Mouse (Mus musculus) cerebellum, adult 2 months (tissue): ENCODE data around the gene Olfr1368. TPM values are rescaled to one million over a fixed set of nuclear protein-coding genes. Genes with fewer than 3 reads are reported as not detected.
"Not testable (repeated sequence)": the region's sequence is repeated elsewhere in the genome, so short reads cannot be mapped to it uniquely, and the experiment has no call there.

Experiments
- DNase-seq, 2 experiments: peaks; one replicate each; pipeline ENCODE4 v3.0.0; 2021
- H3K27ac ChIP-seq: fragments of 200-500 bp; 2 replicates; pipeline ENCODE4 v1.5.1; 2012; ENCODE audit warnings: low read length, control low read depth, inconsistent platforms; ENCODE audit not compliant: insufficient read depth
- H3K27me3 ChIP-seq: fragments of 200-500 bp; 2 replicates; pipeline ENCODE4 v1.6.1; 2012; ENCODE audit warnings: inconsistent platforms, mild to moderate bottlenecking, low read length, moderate library complexity; ENCODE audit not compliant: control insufficient read depth, insufficient read depth
- H3K4me1 ChIP-seq: fragments of 200-500 bp; 2 replicates; pipeline ENCODE4 v1.6.1; 2011; ENCODE audit warnings: low read length; ENCODE audit not compliant: control insufficient read depth, insufficient read depth
- H3K4me3 ChIP-seq: fragments of 200-500 bp; replicated peaks from 2 replicates; pipeline ENCODE3; 2011; ENCODE audit warnings: mild to moderate bottlenecking, low read depth, low read length, control low read depth; ENCODE audit not compliant: insufficient read depth
- CTCF ChIP-seq: fragments of 200-500 bp; IDR thresholded peaks from 2 replicates; pipeline ENCODE4 v1.5.1; 2011; ENCODE audit warnings: low read depth, mild to moderate bottlenecking, control low read depth, low read length, moderate library complexity, borderline replicate concordance; ENCODE audit not compliant: insufficient read depth
- POLR2A ChIP-seq: fragments of 200-500 bp; IDR thresholded peaks from 2 replicates; pipeline ENCODE4 v1.6.1; 2011; ENCODE audit warnings: low read length, control low read depth, borderline replicate concordance; ENCODE audit not compliant: insufficient read depth
- WGBS: fragments of 180-500 bp; shearing (Covaris S2); methylation state at CpG from one replicate; pipeline ENCODE4 v1.1.7; 2018; 5-methylcytosine and 5-hydroxymethylcytosine counted together
- polyA plus RNA-seq: library from polyadenylated mRNA; depleted of rRNA; stranded (reverse); fragments of >200 nt; gene quantifications from 2 replicates; pipeline ENCODE4 v1.2.3, GENCODE M21; 2012; rRNA removed

Gene Olfr1368
- polyA plus RNA-seq, 1 experiment, result not detected

DNA sequence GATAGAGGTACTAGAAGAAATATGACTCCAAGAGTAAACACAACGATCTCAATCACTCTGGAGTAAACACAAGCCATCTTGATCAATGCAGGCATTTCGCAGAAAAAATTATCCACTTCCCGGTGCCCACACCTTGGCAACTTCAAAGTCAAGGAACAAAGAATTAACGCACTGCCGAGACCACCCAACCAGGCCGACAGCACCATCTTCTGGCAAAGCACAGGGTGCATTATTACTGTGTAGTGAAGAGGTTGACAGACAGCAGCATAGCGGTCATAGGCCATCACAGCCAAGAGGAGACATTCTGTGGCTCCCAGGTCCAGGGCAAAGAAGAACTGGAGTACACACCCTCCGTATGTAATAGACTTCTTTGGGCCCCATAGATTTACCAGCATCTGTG, 3.2 kb downstream of the Olfr1368 start:
- no peak overlapping the region for H3K27ac ChIP-seq
- no peaks in the 10 kb centered on the region; the same call in 1 of the 2 replicates for H3K27me3 ChIP-seq
- no peaks in the 10 kb centered on the region for H3K4me1 ChIP-seq
- DNase-seq, result no peak
- H3K4me3 ChIP-seq, result no peak overlapping the region
- TF ChIP-seq POLR2A (no peak), CTCF (peak; percentile 38; the same call in 1 of the 2 replicates)
- WGBS, result 38% methylated on average over 8 of the region's 8 CpGs

- H3K4me3 ChIP-seq, H3K4me1 ChIP-seq, DNase-seq, H3K27ac ChIP-seq, H3K27me3 ChIP-seq: not testable (repeated sequence)
- WGBS, result 77% methylated on average over 3 of the region's 3 CpGs
These were observed 16.3 kb downstream of the Olfr1368 start, which contains the start of gene Olfr263 for GRCm38 (mm10) chr13:21129339-21129738. Gene Olfr263 (plus strand): TSS chr13:21129639.

GRCm38 (mm10) chr13:21114121-21114520, 31.5 kb downstream of the Olfr1368 start:
- Histone ChIP-seq H3K4me3 (no peak overlapping the region), H3K4me1 (no peaks in the 10 kb centered on the region), H3K27me3 (no peaks in the 10 kb centered on the region), H3K27ac (no peak overlapping the region)
- 85% methylated on average over 4 of the region's 4 CpGs for WGBS
- no peak for DNase-seq
- TF ChIP-seq POLR2A (no peak), CTCF (no peak)

DNA sequence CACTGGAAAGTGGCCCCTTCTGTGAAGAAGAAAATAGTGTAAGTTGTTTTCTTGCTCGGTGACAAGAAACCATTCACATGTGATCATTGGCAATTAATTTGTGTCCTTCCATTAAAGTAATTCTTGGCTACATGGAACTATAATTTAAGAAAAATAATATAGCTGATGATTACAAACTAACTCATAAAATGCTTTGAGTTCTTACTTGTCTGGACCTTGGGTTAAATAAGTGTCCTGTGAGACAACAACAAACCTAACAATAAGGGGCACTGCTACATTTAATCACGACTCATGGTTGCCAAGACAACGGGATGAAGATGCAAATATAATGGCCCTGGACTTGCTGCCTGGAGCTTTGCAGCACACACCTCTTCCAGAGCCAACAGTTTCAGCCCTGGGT, 34.5 kb downstream of the Olfr1368 start, which contains the start of gene Olfr1369-ps1:
TSS of gene Olfr1369-ps1 (plus strand) at position 301 of the 400 bp plus-strand sequence.
- H3K4me3 ChIP-seq, H3K27me3 ChIP-seq, H3K4me1 ChIP-seq, H3K27ac ChIP-seq, DNase-seq: not testable (repeated sequence)
- 58% methylated on average over 3 of the region's 3 CpGs for WGBS

- Histone ChIP-seq H3K4me3 (no peak overlapping the region), H3K27ac (no peak overlapping the region), H3K4me1 (no peaks in the 10 kb centered on the region), H3K27me3 (no peaks in the 10 kb centered on the region)
- no peak for DNase-seq
- TF ChIP-seq POLR2A, result no peak
- TF ChIP-seq CTCF, result no peak
- 67% methylated on average over 6 of the region's 6 CpGs for WGBS
These were observed 35.2 kb downstream of the Olfr1368 start for GRCm38 (mm10) chr13:21110441-21110840.

- Histone ChIP-seq H3K27me3 (no peaks in the 10 kb centered on the region), H3K4me1 (no peaks in the 10 kb centered on the region), H3K27ac (no peak overlapping the region), H3K4me3 (no peak overlapping the region)
- DNase-seq, result no peak
- TF ChIP-seq CTCF (no peak), POLR2A (no peak)
- 92% methylated on average over 3 of the region's 3 CpGs for WGBS
These were observed 35.9 kb downstream of the Olfr1368 start for GRCm38 (mm10) chr13:21109759-21110158.

Other genes with a start within 250 kb of the Olfr1368 start
- gene Olfr1370, start 70.9 kb downstream of the Olfr1368 start, polyA plus RNA-seq, result not detected in 2 replicates
- gene Olfr1369-ps1, start 34.4 kb downstream of the Olfr1368 start, polyA plus RNA-seq, result not detected in 2 replicates
- not detected in 2 replicates for gene Olfr263, start 16.2 kb downstream of the Olfr1368 start, polyA plus RNA-seq
- gene Trim27, start 33.6 kb upstream of the Olfr1368 start, polyA plus RNA-seq, result 27.0 and 28.9 TPM in 2 replicates
- gene Gpx5, start 146.9 kb upstream of the Olfr1368 start, polyA plus RNA-seq, result not detected in 2 replicates
- gene Gpx6, start 166.3 kb upstream of the Olfr1368 start, polyA plus RNA-seq, result 0.25 and 0.33 TPM in 2 replicates
- gene Olfr1367, start 201.0 kb upstream of the Olfr1368 start, polyA plus RNA-seq, result not detected in 2 replicates
- gene Zscan12, start 217.0 kb upstream of the Olfr1368 start, polyA plus RNA-seq, result 6.5 and 6.7 TPM in 2 replicates